Mouse (Mus musculus): ENCODE measurements around the gene Hist1h2bb.
A peak's percentile ranks its signal among the peaks of the same experiment; 100 is the strongest.
"Not testable (repeated sequence)": the region's sequence is repeated elsewhere in the genome, so short reads cannot be mapped to it uniquely, and the experiment has no call there.

Hist1h2bb gene

GRCm38 (mm10) chr13:23764324-23765171, 18.0 kb downstream of the Hist1h2bb start:
- DNase-seq (ENCODE audit: low spot score in 2 of 2) = no peak

GRCm38 (mm10) chr13:23765172-23765513, 18.6 kb downstream of the Hist1h2bb start:
- DNase-seq (ENCODE audit: low spot score in 2 of 2) = no peak

GRCm38 (mm10) chr13:23766772-23767171, 20.2 kb downstream of the Hist1h2bb start:
- DNase-seq (ENCODE audit: low spot score in 2 of 2) = no peak

- DNase-seq (ENCODE audit: low spot score in 2 of 2) = no peak
Measured at GRCm38 (mm10) chr13:23768834-23769397, 22.4 kb downstream of the Hist1h2bb start.

GRCm38 (mm10) chr13:23769613-23770012, 23.1 kb downstream of the Hist1h2bb start, which contains the start of gene Trim38:
Gene Trim38, plus strand, starts transcription at chr13:23769913.
- not testable (repeated sequence) for DNase-seq (ENCODE audit: low spot score in 2 of 2)

- DNase-seq (ENCODE audit: low spot score in 2 of 2) = peak; percentile 75 to 83
Measured at GRCm38 (mm10) chr13:23772561-23773313, 26.2 kb downstream of the Hist1h2bb start.

GRCm38 (mm10) chr13:23778339-23778738, 31.8 kb downstream of the Hist1h2bb start:
- no peak for DNase-seq (ENCODE audit: low spot score in 2 of 2)

GRCm38 (mm10) chr13:23779025-23779424, 32.5 kb downstream of the Hist1h2bb start:
- no peak for DNase-seq (ENCODE audit: low spot score in 2 of 2)

- peak; percentile 65 to 73 for DNase-seq (ENCODE audit: low spot score in 2 of 2)
Measured at GRCm38 (mm10) chr13:23792520-23792919, 46.0 kb downstream of the Hist1h2bb start.

Measured in right cerebral cortex, postnatal 10 days (tissue).